Mouse (Mus musculus): ENCODE data around the gene Cc2d1b. TPM values are rescaled to one million over a fixed set of nuclear protein-coding genes. Genes with fewer than 3 reads are reported as not detected.

Cc2d1b gene
- polyA plus RNA-seq, 1 experiment from 2014 or later = 19.3 TPM

DNA sequence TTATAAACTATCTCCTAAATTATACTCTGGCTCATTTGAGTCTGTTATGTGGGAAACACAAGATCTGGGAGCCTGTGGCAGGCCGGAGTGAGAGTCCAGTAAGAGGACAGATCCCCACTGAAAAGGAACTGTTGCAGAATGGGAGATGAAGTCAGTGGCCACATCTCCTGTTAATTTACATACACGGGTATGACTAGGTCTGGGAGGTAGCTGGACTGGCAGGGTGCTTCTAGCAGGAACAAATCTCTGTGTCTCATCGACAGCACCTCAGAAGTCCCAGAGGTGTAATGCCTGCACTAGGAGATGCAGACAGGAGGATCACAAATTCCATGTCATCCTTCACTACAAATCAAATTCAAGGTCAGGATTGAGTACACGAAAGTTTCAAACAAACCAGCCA, 1.2 kb upstream of the Cc2d1b start:
- ATAC-seq (ENCODE audit: insufficient number of reproducible peaks, low FRiP score) = no peak
- 74% methylated on average over 4 of the region's 4 CpGs for WGBS
- Histone ChIP-seq H3K9ac (peak overlapping the region; percentile 83), H3K36me3 (peaks cover 12% of the 10 kb centered on the region; the same call in 1 of the 2 replicates), H3K4me2 (peak overlapping the region; percentile 86), H3K9me3 (replicated peaks) (no peaks in the 10 kb centered on the region), H3K4me3 (peak overlapping the region; percentile 75), H3K27me3 (replicated peaks) (no peaks in the 10 kb centered on the region), H3K27ac (ENCODE audit: poor library complexity, severe bottlenecking) (no peak overlapping the region), H3K4me1 (replicated peaks) (peaks cover 14% of the 10 kb centered on the region)

DNA sequence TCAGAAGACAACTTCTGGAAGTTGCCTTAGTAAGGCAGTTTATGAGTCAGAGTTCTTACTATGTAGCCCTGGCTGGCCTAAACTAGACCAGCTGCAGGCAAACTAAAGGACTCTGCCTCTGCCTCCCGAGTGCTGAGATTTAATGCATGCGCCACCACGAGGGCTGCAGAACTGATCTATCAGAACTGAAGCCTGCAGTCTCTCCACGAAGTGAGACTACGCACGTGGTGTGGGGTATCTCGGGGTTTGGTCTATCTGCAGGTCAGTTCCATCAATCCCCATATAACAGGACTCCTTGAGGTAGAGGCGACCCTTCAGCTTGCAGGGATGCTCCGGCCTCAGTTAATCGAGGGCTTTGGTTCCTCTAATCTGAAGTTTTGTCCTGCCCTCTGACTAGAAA, 575 bp upstream of the Cc2d1b start:
- WGBS = under 1% methylated on average over 10 of the region's 10 CpGs
- Histone ChIP-seq H3K9me3 (replicated peaks) (no peaks in the 10 kb centered on the region), H3K4me1 (replicated peaks) (peaks cover 14% of the 10 kb centered on the region), H3K27me3 (replicated peaks) (no peaks in the 10 kb centered on the region), H3K36me3 (peaks cover 15% of the 10 kb centered on the region; the same call in 1 of the 2 replicates), H3K9ac (peak overlapping the region; percentile 83), H3K27ac (ENCODE audit: poor library complexity, severe bottlenecking) (peak overlapping the region; percentile 65; the same call in 1 of the 2 replicates), H3K4me3 (peak overlapping the region; percentile 75), H3K4me2 (peak overlapping the region; percentile 86)
- peak; percentile 10; the same call in 1 of the 2 replicates for ATAC-seq (ENCODE audit: insufficient number of reproducible peaks, low FRiP score)

DNA sequence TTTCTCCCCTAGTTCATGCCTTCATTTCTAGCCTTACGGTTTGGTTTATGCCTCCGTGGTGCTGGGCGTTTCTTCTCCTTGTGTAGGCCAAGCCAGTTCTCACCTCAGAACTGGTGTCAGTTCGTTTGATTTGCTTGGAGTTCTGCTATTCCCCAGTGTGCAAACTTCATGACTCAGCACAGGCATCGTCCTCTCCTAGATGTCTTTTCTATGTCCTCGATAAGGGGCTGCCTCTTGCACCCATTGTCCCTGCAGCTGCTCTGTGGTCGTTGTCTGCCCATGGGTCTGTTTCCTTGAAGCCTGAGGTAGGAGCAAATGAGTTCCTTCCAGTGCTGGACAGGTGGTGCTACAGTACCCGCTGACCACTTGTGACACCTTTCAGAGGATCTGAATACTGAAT, 796 bp downstream of the Cc2d1b start:
- peak overlapping the region; percentile 83 for H3K9ac ChIP-seq
- H3K4me2 ChIP-seq = peak overlapping the region; percentile 86
- peaks cover 22% of the 10 kb centered on the region for H3K36me3 ChIP-seq
- no peaks in the 10 kb centered on the region for H3K9me3 ChIP-seq (replicated peaks)
- H3K4me3 ChIP-seq = peak overlapping the region; percentile 75
- H3K27me3 ChIP-seq (replicated peaks) = no peaks in the 10 kb centered on the region
- WGBS = 16% methylated on average over 8 of the region's 8 CpGs
- 0 out of 2 replicates have a peak overlapping the region, but pooled peaks have one; percentile 77 for H3K27ac ChIP-seq (ENCODE audit: poor library complexity, severe bottlenecking)
- peaks cover 14% of the 10 kb centered on the region for H3K4me1 ChIP-seq (replicated peaks)
- ATAC-seq (ENCODE audit: insufficient number of reproducible peaks, low FRiP score) = no peak

GRCm38 (mm10) chr4:108621504-108621903, 1.8 kb downstream of the Cc2d1b start:
- 92% methylated on average over 6 of the region's 6 CpGs for WGBS

DNA sequence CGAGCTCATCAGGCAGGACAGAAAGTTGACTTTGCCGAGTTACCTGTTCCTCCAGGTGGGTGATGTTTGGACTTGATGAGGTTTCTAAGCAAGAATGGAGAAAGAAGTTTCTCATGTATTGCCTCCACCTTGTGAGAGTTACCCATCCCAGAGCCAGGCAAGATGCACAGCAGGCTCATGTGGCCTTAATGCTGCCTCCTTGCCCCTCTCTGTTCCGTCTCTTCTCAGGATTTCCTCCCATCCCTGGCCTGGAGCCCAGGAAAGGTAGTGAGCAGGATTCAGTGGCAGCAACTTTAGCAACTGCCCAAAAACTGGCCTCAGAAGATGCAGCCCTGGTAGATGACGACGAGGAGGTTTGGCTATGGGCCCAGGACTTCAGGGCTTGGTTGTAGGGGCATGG, 7.3 kb downstream of the Cc2d1b start:
- no peak overlapping the region for H3K9ac ChIP-seq
- ATAC-seq (ENCODE audit: insufficient number of reproducible peaks, low FRiP score) = no peak
- H3K4me1 ChIP-seq (replicated peaks) = no peaks in the 10 kb centered on the region
- no peak overlapping the region for H3K4me3 ChIP-seq
- no peak overlapping the region for H3K27ac ChIP-seq (ENCODE audit: poor library complexity, severe bottlenecking)
- no peaks in the 10 kb centered on the region for H3K9me3 ChIP-seq (replicated peaks)
- 80% methylated on average over 5 of the region's 5 CpGs for WGBS
- no peak overlapping the region for H3K4me2 ChIP-seq
- H3K36me3 ChIP-seq = peaks cover 81% of the 10 kb centered on the region
- no peaks in the 10 kb centered on the region for H3K27me3 ChIP-seq (replicated peaks)

More at GRCm38 (mm10) chr4:108621504-108621903, 1.8 kb downstream of the Cc2d1b start:
- H3K9ac ChIP-seq = no peak overlapping the region
- no peaks in the 10 kb centered on the region for H3K27me3 ChIP-seq (replicated peaks)
- H3K4me3 ChIP-seq = no peak overlapping the region
- H3K4me1 ChIP-seq (replicated peaks) = peaks cover 14% of the 10 kb centered on the region
- no peaks in the 10 kb centered on the region for H3K9me3 ChIP-seq (replicated peaks)
- no peak for ATAC-seq (ENCODE audit: insufficient number of reproducible peaks, low FRiP score)
- H3K36me3 ChIP-seq = peaks cover 27% of the 10 kb centered on the region
- no peak overlapping the region for H3K4me2 ChIP-seq
- no peak overlapping the region for H3K27ac ChIP-seq (ENCODE audit: poor library complexity, severe bottlenecking)

GRCm38 (mm10) chr4:108629363-108629880, 9.7 kb downstream of the Cc2d1b start:
- Histone ChIP-seq H3K36me3 (peaks cover 95% of the 10 kb centered on the region), H3K4me2 (no peak overlapping the region)
- WGBS = 92% methylated on average over 7 of the region's 7 CpGs

DNA sequence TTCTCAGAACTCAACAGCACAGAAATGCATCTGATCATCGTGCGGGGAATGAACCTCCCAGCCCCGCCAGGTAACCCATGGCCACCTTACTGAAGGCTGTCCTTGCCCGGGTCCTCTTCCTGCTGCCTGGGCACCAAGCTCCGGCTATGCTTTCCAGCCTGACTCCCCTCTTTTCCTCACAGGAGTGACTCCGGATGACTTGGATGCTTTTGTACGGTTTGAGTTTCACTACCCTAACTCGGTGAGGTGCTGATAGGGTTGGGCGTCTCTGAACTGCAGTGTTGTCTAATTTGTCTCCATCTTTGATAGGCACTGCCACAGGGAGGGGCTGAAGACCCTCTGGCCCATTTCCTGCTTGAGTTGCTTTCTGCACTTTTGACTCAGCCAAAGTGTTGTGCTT, 10.4 kb downstream of the Cc2d1b start:
- Histone ChIP-seq H3K36me3 (peaks cover 95% of the 10 kb centered on the region), H3K4me2 (no peak overlapping the region), H3K27ac (ENCODE audit: poor library complexity, severe bottlenecking) (no peak overlapping the region), H3K27me3 (replicated peaks) (no peaks in the 10 kb centered on the region), H3K4me1 (replicated peaks) (no peaks in the 10 kb centered on the region), H3K4me3 (no peak overlapping the region), H3K9me3 (replicated peaks) (no peaks in the 10 kb centered on the region), H3K9ac (no peak overlapping the region)
- 88% methylated on average over 9 of the region's 9 CpGs for WGBS
- ATAC-seq (ENCODE audit: insufficient number of reproducible peaks, low FRiP score) = no peak

More at GRCm38 (mm10) chr4:108629363-108629880, 9.7 kb downstream of the Cc2d1b start:
- Histone ChIP-seq H3K27me3 (replicated peaks) (no peaks in the 10 kb centered on the region), H3K4me1 (replicated peaks) (no peaks in the 10 kb centered on the region), H3K27ac (ENCODE audit: poor library complexity, severe bottlenecking) (no peak overlapping the region), H3K4me3 (no peak overlapping the region), H3K9ac (no peak overlapping the region), H3K9me3 (replicated peaks) (no peaks in the 10 kb centered on the region)
- no peak for ATAC-seq (ENCODE audit: insufficient number of reproducible peaks, low FRiP score)

GRCm38 (mm10) chr4:108631616-108632015, 11.9 kb downstream of the Cc2d1b start:
- no peak for ATAC-seq (ENCODE audit: insufficient number of reproducible peaks, low FRiP score)
- H3K27me3 ChIP-seq (replicated peaks) = no peaks in the 10 kb centered on the region
- H3K9me3 ChIP-seq (replicated peaks) = no peaks in the 10 kb centered on the region
- H3K36me3 ChIP-seq = peaks cover 91% of the 10 kb centered on the region
- H3K27ac ChIP-seq (ENCODE audit: poor library complexity, severe bottlenecking) = no peak overlapping the region
- no peak overlapping the region for H3K9ac ChIP-seq
- H3K4me1 ChIP-seq (replicated peaks) = no peaks in the 10 kb centered on the region
- WGBS = 89% methylated on average over 4 of the region's 4 CpGs
- no peak overlapping the region for H3K4me2 ChIP-seq
- H3K4me3 ChIP-seq = no peak overlapping the region

DNA sequence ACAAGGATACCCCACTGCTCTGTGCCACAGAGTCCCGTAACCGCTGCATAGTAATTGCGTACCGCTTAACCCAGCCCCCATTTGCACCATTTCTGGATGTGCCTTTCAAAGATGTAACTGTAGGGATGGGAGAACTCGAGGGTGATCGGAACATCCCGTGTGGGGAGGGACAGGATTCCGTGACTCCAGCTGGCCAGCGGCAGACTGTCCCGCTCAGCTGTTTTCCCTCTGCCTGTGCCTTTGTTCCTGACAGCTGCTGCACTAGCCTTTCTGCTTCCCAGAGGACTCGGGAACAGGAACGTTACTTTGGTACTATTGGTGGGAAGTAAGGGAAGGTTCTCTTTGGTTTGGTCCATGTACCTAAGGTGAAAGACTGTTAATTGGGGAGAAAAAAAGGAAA, 14.0 kb downstream of the Cc2d1b start:
- Histone ChIP-seq H3K36me3 (peaks cover 83% of the 10 kb centered on the region), H3K9ac (no peak overlapping the region), H3K4me1 (replicated peaks) (no peaks in the 10 kb centered on the region), H3K4me3 (no peak overlapping the region), H3K27me3 (replicated peaks) (no peaks in the 10 kb centered on the region), H3K27ac (ENCODE audit: poor library complexity, severe bottlenecking) (no peak overlapping the region), H3K4me2 (no peak overlapping the region), H3K9me3 (replicated peaks) (no peaks in the 10 kb centered on the region)
- 89% methylated on average over 12 of the region's 12 CpGs for WGBS
- no peak for ATAC-seq (ENCODE audit: insufficient number of reproducible peaks, low FRiP score)

DNA sequence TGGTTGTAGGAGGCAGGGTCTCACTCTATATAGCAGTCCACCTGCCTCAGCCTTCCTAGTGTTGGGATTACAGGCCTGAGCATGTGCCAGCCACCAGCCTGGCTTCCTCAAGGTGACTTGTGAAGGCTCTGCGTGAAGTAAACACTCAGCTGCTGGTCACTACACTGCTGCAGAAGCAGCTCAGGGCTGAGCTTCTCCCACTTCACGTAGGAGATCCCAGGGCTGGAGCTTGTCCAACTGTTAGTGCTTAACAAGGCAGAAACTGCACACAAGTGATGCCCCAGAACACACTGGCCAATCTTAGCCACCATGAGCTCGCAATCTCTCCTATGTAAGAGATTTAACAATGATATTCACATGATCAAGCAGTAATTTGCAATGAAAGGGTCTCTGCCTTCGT, 15.0 kb downstream of the Cc2d1b start:
- no peak overlapping the region for H3K27ac ChIP-seq (ENCODE audit: poor library complexity, severe bottlenecking)
- H3K4me2 ChIP-seq = no peak overlapping the region
- 80% methylated on average over 4 of the region's 4 CpGs for WGBS
- peaks cover 74% of the 10 kb centered on the region for H3K36me3 ChIP-seq
- H3K4me3 ChIP-seq = no peak overlapping the region
- no peaks in the 10 kb centered on the region for H3K9me3 ChIP-seq (replicated peaks)
- no peak overlapping the region for H3K9ac ChIP-seq
- no peaks in the 10 kb centered on the region for H3K27me3 ChIP-seq (replicated peaks)
- ATAC-seq (ENCODE audit: insufficient number of reproducible peaks, low FRiP score) = no peak
- H3K4me1 ChIP-seq (replicated peaks) = no peaks in the 10 kb centered on the region

GRCm38 (mm10) chr4:108635101-108635500, 15.4 kb downstream of the Cc2d1b start:
- Histone ChIP-seq H3K27ac (ENCODE audit: poor library complexity, severe bottlenecking) (no peak overlapping the region), H3K4me3 (no peak overlapping the region), H3K9me3 (replicated peaks) (no peaks in the 10 kb centered on the region), H3K4me1 (replicated peaks) (no peaks in the 10 kb centered on the region), H3K36me3 (peaks cover 70% of the 10 kb centered on the region), H3K9ac (no peak overlapping the region), H3K4me2 (no peak overlapping the region), H3K27me3 (replicated peaks) (no peaks in the 10 kb centered on the region)
- ATAC-seq (ENCODE audit: insufficient number of reproducible peaks, low FRiP score) = no peak

GRCm38 (mm10) chr4:108637721-108638120, 18.0 kb downstream of the Cc2d1b start:
- Histone ChIP-seq H3K4me2 (no peak overlapping the region), H3K36me3 (peaks cover 65% of the 10 kb centered on the region), H3K27ac (ENCODE audit: poor library complexity, severe bottlenecking) (no peak overlapping the region), H3K9me3 (replicated peaks) (no peaks in the 10 kb centered on the region), H3K27me3 (replicated peaks) (no peaks in the 10 kb centered on the region), H3K4me3 (no peak overlapping the region), H3K9ac (no peak overlapping the region), H3K4me1 (replicated peaks) (no peaks in the 10 kb centered on the region)
- no peak for ATAC-seq (ENCODE audit: insufficient number of reproducible peaks, low FRiP score)
- WGBS = 91% methylated on average over 3 of the region's 3 CpGs

Data from heart, embryonic 12.5 days (tissue).